Mouse (Mus musculus) splenic B cell, adult 2 months (primary cell): ENCODE data around the gene Fam243.

ENCODE experiments used
- DNase-seq: peaks from one replicate; pipeline ENCODE4 v3.0.0-alpha.2; 2011; ENCODE audit warnings: low read depth, low spot score
- H3K27me3 ChIP-seq: 2 replicates; pipeline ENCODE4 v1.6.1; 2012; ENCODE audit warnings: mild to moderate bottlenecking, low read length, moderate library complexity, mixed read lengths; ENCODE audit not compliant: control insufficient read depth, poor library complexity, insufficient read depth, severe bottlenecking
- H3K36me3 ChIP-seq: 2 replicates; pipeline ENCODE4 v1.6.1; 2012; ENCODE audit warnings: mild to moderate bottlenecking, low read length, moderate library complexity, mixed read lengths; ENCODE audit not compliant: control insufficient read depth, poor library complexity, insufficient read depth, severe bottlenecking

Gene Fam243

GRCm38 (mm10) chr16:92340612-92341511 lies 19.6 kb upstream of the Fam243 start:
- Histone ChIP-seq H3K27me3 (no peaks in the 10 kb centered on the region; the same call in 1 of the 2 replicates), H3K36me3 (no peaks in the 10 kb centered on the region)
- peak; percentile 68 for DNase-seq

- no peaks in the 10 kb centered on the region for H3K36me3 ChIP-seq
- no peaks in the 10 kb centered on the region for H3K27me3 ChIP-seq
- DNase-seq, result peak; percentile 70
These were observed 15.0 kb upstream of the Fam243 start for GRCm38 (mm10) chr16:92336280-92336679.

GRCm38 (mm10) chr16:92334600-92334999 lies 13.4 kb upstream of the Fam243 start:
- no peak for DNase-seq
- no peaks in the 10 kb centered on the region for H3K36me3 ChIP-seq
- no peaks in the 10 kb centered on the region for H3K27me3 ChIP-seq

GRCm38 (mm10) chr16:92330966-92331365 lies 9.7 kb upstream of the Fam243 start:
- no peak for DNase-seq
- no peaks in the 10 kb centered on the region for H3K27me3 ChIP-seq
- no peaks in the 10 kb centered on the region for H3K36me3 ChIP-seq

GRCm38 (mm10) chr16:92327911-92328310 lies 6.7 kb upstream of the Fam243 start:
- no peaks in the 10 kb centered on the region for H3K27me3 ChIP-seq
- no peak for DNase-seq
- H3K36me3 ChIP-seq, result no peaks in the 10 kb centered on the region

GRCm38 (mm10) chr16:92325062-92325406 lies 3.8 kb upstream of the Fam243 start:
- Histone ChIP-seq H3K27me3 (no peaks in the 10 kb centered on the region), H3K36me3 (no peaks in the 10 kb centered on the region)
- no peak for DNase-seq

GRCm38 (mm10) chr16:92324309-92325061 lies 3.2 kb upstream of the Fam243 start:
- Histone ChIP-seq H3K27me3 (no peaks in the 10 kb centered on the region), H3K36me3 (no peaks in the 10 kb centered on the region)
- DNase-seq, result no peak

GRCm38 (mm10) chr16:92320361-92320760 lies 880 bp downstream of the Fam243 start:
- no peak for DNase-seq
- Histone ChIP-seq H3K36me3 (no peaks in the 10 kb centered on the region), H3K27me3 (no peaks in the 10 kb centered on the region)

GRCm38 (mm10) chr16:92319353-92320109 lies 1.7 kb downstream of the Fam243 start:
- H3K27me3 ChIP-seq, result no peaks in the 10 kb centered on the region
- no peaks in the 10 kb centered on the region for H3K36me3 ChIP-seq
- peak; percentile 70 for DNase-seq

- DNase-seq, result no peak
- no peaks in the 10 kb centered on the region for H3K27me3 ChIP-seq
- H3K36me3 ChIP-seq, result no peaks in the 10 kb centered on the region; the same call in 1 of the 2 replicates
These were observed 5.0 kb downstream of the Fam243 start for GRCm38 (mm10) chr16:92316049-92316738.

- no peaks in the 10 kb centered on the region; the same call in 1 of the 2 replicates for H3K36me3 ChIP-seq
- DNase-seq, result peak; percentile 64
- H3K27me3 ChIP-seq, result no peaks in the 10 kb centered on the region
These were observed 7.1 kb downstream of the Fam243 start for GRCm38 (mm10) chr16:92313953-92314741.

GRCm38 (mm10) chr16:92309126-92309525 lies 12.1 kb downstream of the Fam243 start:
- no peak for DNase-seq
- peaks cover 2% of the 10 kb centered on the region for H3K36me3 ChIP-seq
- no peaks in the 10 kb centered on the region for H3K27me3 ChIP-seq

GRCm38 (mm10) chr16:92307947-92308346 lies 13.3 kb downstream of the Fam243 start:
- peaks cover 2% of the 10 kb centered on the region for H3K36me3 ChIP-seq
- DNase-seq, result no peak
- H3K27me3 ChIP-seq, result no peaks in the 10 kb centered on the region
